ENCODE assay signal across 19 mouse cellular contexts in genomic region chr16:29559667-29560066, GRCm38 (mm10). TPM values are rescaled to one million over a fixed set of nuclear protein-coding genes. Genes with fewer than 3 reads are reported as not detected.
DNase-seq lines count a peak whose midpoint lies in the region; TF ChIP-seq lines count a peak whose summit lies in the region.
"Had no signal": no experiment of that assay in that cellular context is flagged by ENCODE, and none has a peak within 500 bp of the region (broad histone marks: within the 10 kb centered on the region; RNA-seq: fewer than 3 reads in every experiment).

No protein-coding gene starts in this region.

- H3K9ac ChIP-seq in CH12.LX (ENCODE audit: insufficient read depth, low read depth), result no peak overlapping the region
- H3K9ac ChIP-seq: embryonic facial prominence, embryonic 13.5 days; embryonic facial prominence, embryonic 15.5 days; forebrain, embryonic 12.5 days had no signal

- no peak for TF ChIP-seq RAD21 in CH12.LX (IDR thresholded peaks at IDR 0.05; ENCODE audit: low read depth, low read length)

- peaks cover 10% of the 10 kb centered on the region for H3K27me3 ChIP-seq in CH12.LX (replicated peaks)

- DNase-seq in CH12.LX (ENCODE audit: extremely low read depth) (no peak), ES-CJ7 (ENCODE audit: low read depth, low spot score) (peak; percentile 8), ZHBTc4 (ENCODE audit: low read depth, low spot score) (peak; percentile 12)
- DNase-seq in lung, postnatal 14 days, result no peak
- no peak for DNase-seq in neural tube, embryonic 10.5 days (ENCODE audit: extremely low spot score, low spot score)
- DNase-seq: adrenal gland, postnatal 25 days; cerebellum, adult 11 months; cerebellum, adult 8-10 months; cerebellum, postnatal 36 days had no signal

- H3K4me2 ChIP-seq in CH12.LX (ENCODE audit: insufficient read depth, low read depth, poor library complexity, severe bottlenecking), result no peak overlapping the region
- H3K4me2 ChIP-seq: forebrain, embryonic 12.5 days had no signal

- TF ChIP-seq EP300 in CH12.LX (IDR thresholded peaks at IDR 0.05; ENCODE audit: low read length), result no peak

- in situ Hi-C loops in CH12.LX (cut with MboI; ENCODE audit: low pct_ligation_motif_present, low pct_unique_long_range_greater_than_20kb, low sequenced_read_pairs), result loop anchor here (10.0 to 25.0 kb wide), 3 partner anchors 105 to 972 kb away; no protein-coding TSS in a partner anchor

- no peak for TF ChIP-seq CTCF in CH12.LX (conservative IDR thresholded peaks at IDR 0.05 in 1 of 2, IDR thresholded peaks at IDR 0.05 in 1 of 2; ENCODE audit: low read depth in 2 of 2, low read length in 2 of 2)

- no peak for TF ChIP-seq POLR2A in CH12.LX (IDR thresholded peaks at IDR 0.05; ENCODE audit: low read depth, low read length)

- no peak overlapping the region for H3K4me3 ChIP-seq in CH12.LX (replicated peaks in 1 of 3; ENCODE audit: low read depth in 2 of 3, low read length in 2 of 3, poor library complexity in 1 of 3)
- H3K4me3 ChIP-seq: embryonic facial prominence, embryonic 13.5 days; embryonic facial prominence, embryonic 15.5 days; erythroblast, embryonic 14.5 days; forebrain, embryonic 10.5 days; forebrain, embryonic 12.5 days had no signal

- H3K4me1 ChIP-seq in CH12.LX (ENCODE audit: control insufficient read depth in 1 of 2, insufficient read depth in 2 of 2), result no peaks in the 10 kb centered on the region
- H3K4me1 ChIP-seq: embryonic facial prominence, embryonic 13.5 days; embryonic facial prominence, embryonic 15.5 days; forebrain, embryonic 12.5 days had no signal

- no peaks in the 10 kb centered on the region for H3K9me3 ChIP-seq in CH12.LX (replicated peaks; ENCODE audit: low read length)
- H3K9me3 ChIP-seq: embryonic facial prominence, embryonic 13.5 days; embryonic facial prominence, embryonic 15.5 days; forebrain, embryonic 10.5 days; forebrain, embryonic 12.5 days; G1E had no signal

- dilution Hi-C loops in CH12.LX (cut with MboI; ENCODE audit: extremely low pct_ligation_motif_present, extremely low pct_unique_long_range_greater_than_20kb, low sequenced_read_pairs), result no loop called here

- no peaks in the 10 kb centered on the region for H3K79me2 ChIP-seq in CH12.LX (replicated peaks; ENCODE audit: control insufficient read depth, extremely low read depth, insufficient read depth, poor library complexity, severe bottlenecking)

- H3K36me3 ChIP-seq in CH12.LX (replicated peaks in 1 of 2; ENCODE audit: control insufficient read depth in 1 of 2, insufficient read depth in 1 of 2, low read length in 1 of 2), result no peaks in the 10 kb centered on the region
- H3K36me3 ChIP-seq: embryonic facial prominence, embryonic 13.5 days; embryonic facial prominence, embryonic 15.5 days; forebrain, embryonic 10.5 days; forebrain, embryonic 12.5 days; G1E had no signal

- no peak overlapping the region for H3K27ac ChIP-seq in CH12.LX (ENCODE audit: insufficient read depth, low read depth)
- H3K27ac ChIP-seq: embryonic facial prominence, embryonic 13.5 days; embryonic facial prominence, embryonic 15.5 days; forebrain, embryonic 10.5 days; forebrain, embryonic 12.5 days had no signal

TF ChIP-seq in CH12.LX, 34 proteins besides CTCF, POLR2A, EP300 and RAD21:
- TF ChIP-seq HCFC1 (IDR thresholded peaks at IDR 0.05; ENCODE audit: low read depth, low read length), result no peak
- TF ChIP-seq CHD2 (IDR thresholded peaks at IDR 0.05; ENCODE audit: low read length), result peak; percentile 53; the same call in 1 of the 2 replicates
- TF ChIP-seq TCF12 (IDR thresholded peaks at IDR 0.05; ENCODE audit: low read depth, low read length), result no peak
- TF ChIP-seq USF1 (IDR thresholded peaks at IDR 0.05; ENCODE audit: low read depth, low read length), result no peak
- TF ChIP-seq PAX5 (IDR thresholded peaks at IDR 0.05; ENCODE audit: low read length), result no peak
- no peak for TF ChIP-seq KAT2A (IDR thresholded peaks at IDR 0.05; ENCODE audit: insufficient replicate concordance, low read length)

RNA-seq across cellular contexts. Expression of gene Atp13a4, which starts 15.0 kb away (rescaled TPM):
- total RNA-seq in CH12.LX (2012; rRNA removed) (not detected in 2 replicates), CH12.LX (2014; rRNA removed) (not detected in 2 replicates)
- polyA plus RNA-seq in CH12.LX (2012; ENCODE audit: insufficient read length, low read depth), result not detected in 2 replicates
- total RNA-seq: adrenal gland, adult 2 months; adrenal gland, postnatal 25 days; common myeloid progenitor, adult 5-6 weeks had no signal
- polyA plus RNA-seq: adrenal gland, adult 2 months; embryonic facial prominence, embryonic 11.5 days; erythroblast, embryonic 14.5 days; G1E; Patski had no signal

RNA-seq across cellular contexts. Expression of gene Opa1, which starts 19.5 kb away (rescaled TPM):
- total RNA-seq in CH12.LX (2012; rRNA removed) (42.0 and 46.4 TPM in 2 replicates), CH12.LX (2014; rRNA removed) (49.9 and 56.1 TPM in 2 replicates)
- polyA plus RNA-seq in CH12.LX (2012; ENCODE audit: insufficient read length, low read depth), result 54.4 and 57.3 TPM in 2 replicates

Comparison
In these comparisons a context has a peak if more than half of its experiments do, and no peak if none do; other contexts are left out.
1. DNase-seq: peak in ES-CJ7 (single experiment) and ZHBTc4 (single experiment); none in CH12.LX (single experiment), lung, postnatal 14 days (single experiment) and neural tube, embryonic 10.5 days (single experiment).